Mouse (Mus musculus): ENCODE measurements at regions not wholly inside any gene's neighbourhood (a gene's known extent, or its start where the extent isn't known, plus 50 kb on each side); places are given as distances from the start of the nearest gene placed in this dataset.

DNA sequence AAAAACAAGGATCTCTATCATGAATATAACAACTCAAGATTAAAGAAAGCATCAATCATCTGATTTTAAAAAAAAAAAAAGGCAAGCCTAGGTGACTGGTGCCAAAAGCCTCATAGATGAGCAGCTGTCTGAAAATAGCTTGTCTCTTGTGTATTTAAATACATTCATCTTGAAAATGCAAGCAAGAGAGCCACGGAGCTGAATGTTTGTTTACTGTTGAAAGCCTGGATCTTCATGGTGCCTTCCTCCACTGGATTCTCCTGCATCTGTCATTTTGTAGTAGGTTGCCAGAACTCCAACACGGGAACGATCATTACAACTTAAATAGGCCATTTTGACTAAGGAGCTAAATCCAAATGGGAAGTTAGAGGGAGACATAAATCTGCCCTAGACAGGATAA, 106.6 kb upstream of the Gm9972 start:
- TF ChIP-seq CTCF (conservative IDR thresholded peaks at IDR 0.05; ENCODE audit: insufficient read depth, insufficient read length, low read depth, low read length) (no peak), POLR2A (IDR thresholded peaks at IDR 0.05; ENCODE audit: low read depth, low read length) (no peak)
